Mouse (Mus musculus): ENCODE data around the gene Speer4d. TPM values are rescaled to one million over a fixed set of nuclear protein-coding genes. Genes with fewer than 3 reads are reported as not detected.
"Not testable (repeated sequence)": the region's sequence is repeated elsewhere in the genome, so short reads cannot be mapped to it uniquely, and the experiment has no call there.

Speer4d gene
- not detected in 2 replicates for polyA plus RNA-seq (2014; fragmentation: Nextera tagmentation; extraction: Ambion mirVana)

DNA sequence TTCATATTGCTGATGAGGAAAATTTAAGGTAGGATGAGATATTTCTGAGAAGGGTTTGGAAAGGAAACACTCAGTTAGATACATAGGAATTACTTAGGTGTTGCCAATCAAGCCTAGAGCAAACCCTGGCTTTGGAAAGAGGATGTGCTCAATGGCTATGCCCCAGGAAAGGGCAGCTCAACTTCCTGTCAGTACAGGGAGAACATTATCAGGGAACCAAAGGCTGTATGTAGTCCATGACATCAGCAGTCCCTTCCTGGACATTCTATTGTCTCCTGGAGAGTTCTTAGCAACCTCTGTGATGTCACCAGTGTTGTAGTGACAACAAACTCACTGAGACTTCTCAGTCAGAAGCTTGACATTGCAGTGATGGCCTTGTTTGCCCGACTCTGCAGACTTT, at the start of gene Speer4d:
Gene Speer4d, plus strand, starts transcription at position 301 of the 400 bp plus-strand sequence.
- not testable (repeated sequence) for DNase-seq (ENCODE audit: low spot score); H3K4me1 ChIP-seq (replicated peaks; ENCODE audit: control insufficient read depth, insufficient read depth, low read length); H3K36me3 ChIP-seq (ENCODE audit: control insufficient read depth, insufficient read depth, low read length); H3K27ac ChIP-seq (ENCODE audit: low read depth, low read length); H3K9ac ChIP-seq (ENCODE audit: low read depth, low read length); H3K27me3 ChIP-seq (replicated peaks; ENCODE audit: control insufficient read depth, insufficient read depth, low read length); H3K4me2 ChIP-seq; ATAC-seq (replicated peaks; ENCODE audit: low FRiP score); H3K4me3 ChIP-seq (ENCODE audit: low read depth, low read length); H3K9me3 ChIP-seq (ENCODE audit: control insufficient read depth, low read length)
- WGBS: 52% methylated on average over 1 of the region's 1 CpGs

DNA sequence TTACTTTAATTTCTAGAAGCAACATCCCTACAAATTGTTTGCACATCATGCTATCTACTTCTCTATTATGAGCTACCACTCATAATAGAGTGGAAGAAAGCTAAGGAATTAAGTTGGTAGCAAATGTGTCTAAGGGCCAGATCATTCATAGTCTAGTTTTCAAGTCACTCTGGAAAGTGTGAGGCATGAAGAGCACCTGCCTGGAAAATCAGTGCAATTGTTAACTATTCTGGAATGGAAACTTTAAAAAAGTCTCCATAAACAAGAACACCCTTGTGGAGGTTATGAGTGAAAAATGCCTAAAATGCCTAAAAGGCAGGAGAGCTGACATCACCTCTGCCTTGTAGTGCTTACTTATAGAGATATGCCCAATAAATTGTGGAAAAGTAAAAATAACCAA, 45.1 kb upstream of the Speer4d start:
- not testable (repeated sequence) for H3K4me3 ChIP-seq (ENCODE audit: low read depth, low read length); H3K9ac ChIP-seq (ENCODE audit: low read depth, low read length); H3K36me3 ChIP-seq (ENCODE audit: control insufficient read depth, insufficient read depth, low read length); H3K4me2 ChIP-seq; ATAC-seq (replicated peaks; ENCODE audit: low FRiP score); DNase-seq (ENCODE audit: low spot score); H3K4me1 ChIP-seq (replicated peaks; ENCODE audit: control insufficient read depth, insufficient read depth, low read length); H3K9me3 ChIP-seq (ENCODE audit: control insufficient read depth, low read length); H3K27me3 ChIP-seq (replicated peaks; ENCODE audit: control insufficient read depth, insufficient read depth, low read length); H3K27ac ChIP-seq (ENCODE audit: low read depth, low read length)

DNA sequence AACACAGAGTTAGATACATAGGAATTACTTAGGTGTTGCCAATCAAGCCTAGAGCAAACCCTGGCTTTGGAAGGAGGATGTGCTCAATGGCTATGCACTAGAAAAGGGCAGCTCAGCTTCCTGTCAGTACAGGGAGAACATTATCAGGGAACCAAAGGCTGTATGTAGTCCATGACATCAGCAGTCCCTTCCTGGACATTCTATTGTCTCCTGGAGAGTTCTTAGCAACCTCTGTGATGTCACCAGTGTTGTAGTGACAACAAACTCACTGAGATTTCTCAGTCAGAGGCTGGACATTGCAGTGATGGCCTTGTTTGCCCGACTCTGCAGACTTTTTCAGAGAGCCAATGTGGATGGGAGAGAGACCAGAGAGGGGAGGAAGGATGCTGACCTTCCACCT, 41.8 kb upstream of the Speer4d start, which contains the start of gene Gm21083:
Gene Gm21083, plus strand, starts transcription at position 301 of the 400 bp plus-strand sequence.
- DNase-seq (ENCODE audit: low spot score); H3K27me3 ChIP-seq (replicated peaks; ENCODE audit: control insufficient read depth, insufficient read depth, low read length); H3K36me3 ChIP-seq (ENCODE audit: control insufficient read depth, insufficient read depth, low read length); H3K4me3 ChIP-seq (ENCODE audit: low read depth, low read length); H3K4me2 ChIP-seq; H3K9ac ChIP-seq (ENCODE audit: low read depth, low read length); H3K9me3 ChIP-seq (ENCODE audit: control insufficient read depth, low read length); H3K4me1 ChIP-seq (replicated peaks; ENCODE audit: control insufficient read depth, insufficient read depth, low read length); H3K27ac ChIP-seq (ENCODE audit: low read depth, low read length); ATAC-seq (replicated peaks; ENCODE audit: low FRiP score): not testable (repeated sequence)
- WGBS: no CpG with 5 or more reads among the region's 1 CpGs

DNA sequence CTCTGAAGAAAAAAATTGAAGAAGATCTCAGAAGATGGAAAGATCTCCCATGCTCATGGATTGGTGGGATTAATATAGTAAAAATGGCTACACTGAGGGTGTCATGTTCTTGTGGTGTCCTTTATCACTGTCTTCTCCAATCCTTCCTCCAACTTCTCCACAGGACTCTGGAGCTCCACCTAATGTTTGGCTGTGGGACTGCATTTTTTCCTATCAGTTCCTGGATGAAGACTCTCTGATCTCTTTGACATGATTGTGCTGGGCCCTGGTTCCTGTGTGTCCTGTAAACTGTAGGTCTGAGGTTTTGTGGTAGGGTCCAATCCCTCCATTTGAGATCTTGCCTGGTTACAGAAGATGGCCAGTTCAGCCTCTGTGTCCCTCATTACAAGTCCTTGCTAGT, 32.5 kb upstream of the Speer4d start:
- DNase-seq (ENCODE audit: low spot score): peak; percentile 22

DNA sequence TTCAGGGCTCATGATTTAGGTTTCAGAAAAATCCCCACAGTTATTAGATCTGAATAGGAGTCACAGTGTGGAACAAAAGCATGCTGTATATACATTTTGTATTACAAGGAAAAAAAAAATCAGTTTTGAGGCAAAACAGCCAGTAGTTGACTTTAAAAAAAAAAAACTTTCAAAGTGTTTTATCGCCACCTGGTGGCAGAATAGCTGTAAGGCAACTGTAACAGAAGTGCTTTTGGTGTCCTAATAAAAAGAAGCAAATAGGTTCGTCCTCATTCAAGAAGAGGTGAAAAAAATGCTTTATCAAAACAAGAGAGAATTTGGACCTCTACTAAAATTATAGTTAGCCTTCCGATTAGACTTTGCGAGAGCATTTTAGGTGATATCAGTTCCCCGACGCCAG, 30.6 kb upstream of the Speer4d start:
- DNase-seq (ENCODE audit: low spot score): peak; percentile 8

More for the DNA sequence above, 32.5 kb upstream of the Speer4d start:
- not testable (repeated sequence) for H3K36me3 ChIP-seq (ENCODE audit: control insufficient read depth, insufficient read depth, low read length); ATAC-seq (replicated peaks; ENCODE audit: low FRiP score); H3K4me2 ChIP-seq; H3K4me3 ChIP-seq (ENCODE audit: low read depth, low read length); H3K4me1 ChIP-seq (replicated peaks; ENCODE audit: control insufficient read depth, insufficient read depth, low read length); H3K27me3 ChIP-seq (replicated peaks; ENCODE audit: control insufficient read depth, insufficient read depth, low read length); H3K27ac ChIP-seq (ENCODE audit: low read depth, low read length); H3K9ac ChIP-seq (ENCODE audit: low read depth, low read length); H3K9me3 ChIP-seq (ENCODE audit: control insufficient read depth, low read length)

DNA sequence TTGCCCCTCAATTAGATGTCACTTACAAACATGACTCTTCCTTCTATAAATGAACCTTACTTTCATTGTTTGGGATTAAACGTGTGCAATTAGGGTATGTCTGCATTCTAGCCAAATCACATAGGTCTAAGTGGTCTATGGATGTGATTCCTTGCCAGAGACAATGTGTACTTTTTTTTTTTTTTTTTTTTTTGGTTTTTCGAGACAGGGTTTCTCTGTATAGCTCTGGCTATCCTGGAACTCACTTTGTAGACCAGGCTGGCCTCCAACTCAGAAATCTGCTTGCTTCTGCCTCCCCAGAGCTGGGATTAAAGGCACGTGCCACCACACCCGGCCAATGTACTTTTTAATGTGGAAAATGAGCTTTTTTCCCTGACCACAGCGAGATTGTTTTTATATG, 28.2 kb upstream of the Speer4d start:
- H3K27ac ChIP-seq (ENCODE audit: low read depth, low read length); ATAC-seq (replicated peaks; ENCODE audit: low FRiP score): not testable (repeated sequence)
- WGBS: 47% methylated on average over 5 of the region's 5 CpGs

More for the DNA sequence above, 30.6 kb upstream of the Speer4d start:
- not testable (repeated sequence) for H3K27me3 ChIP-seq (replicated peaks; ENCODE audit: control insufficient read depth, insufficient read depth, low read length); H3K9me3 ChIP-seq (ENCODE audit: control insufficient read depth, low read length); ATAC-seq (replicated peaks; ENCODE audit: low FRiP score); H3K4me3 ChIP-seq (ENCODE audit: low read depth, low read length); H3K9ac ChIP-seq (ENCODE audit: low read depth, low read length); H3K36me3 ChIP-seq (ENCODE audit: control insufficient read depth, insufficient read depth, low read length); H3K4me1 ChIP-seq (replicated peaks; ENCODE audit: control insufficient read depth, insufficient read depth, low read length); H3K4me2 ChIP-seq; H3K27ac ChIP-seq (ENCODE audit: low read depth, low read length)
- WGBS: 26% methylated on average over 6 of the region's 6 CpGs

DNA sequence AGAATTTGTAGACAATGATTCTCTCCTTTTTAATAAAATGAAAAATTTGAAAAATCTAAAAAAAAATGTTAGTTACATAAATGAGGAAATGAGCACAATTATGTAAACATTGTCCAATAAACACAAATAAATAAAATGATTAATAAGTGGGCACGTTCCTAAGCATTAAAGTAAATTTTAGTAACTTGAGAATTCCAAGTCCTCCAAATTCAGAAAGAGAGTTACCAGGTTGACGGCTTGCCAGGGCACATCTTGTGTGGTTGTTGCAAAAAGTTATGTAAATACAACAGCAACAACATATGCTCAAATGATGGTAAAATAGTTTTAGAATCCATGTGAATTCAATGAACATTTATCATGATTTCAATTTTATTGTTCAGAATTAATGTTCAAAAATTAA, 27.3 kb upstream of the Speer4d start:
- not testable (repeated sequence) for H3K4me2 ChIP-seq; H3K4me3 ChIP-seq (ENCODE audit: low read depth, low read length); H3K9ac ChIP-seq (ENCODE audit: low read depth, low read length); DNase-seq (ENCODE audit: low spot score); H3K27ac ChIP-seq (ENCODE audit: low read depth, low read length); H3K36me3 ChIP-seq (ENCODE audit: control insufficient read depth, insufficient read depth, low read length); H3K27me3 ChIP-seq (replicated peaks; ENCODE audit: control insufficient read depth, insufficient read depth, low read length); H3K4me1 ChIP-seq (replicated peaks; ENCODE audit: control insufficient read depth, insufficient read depth, low read length); H3K9me3 ChIP-seq (ENCODE audit: control insufficient read depth, low read length)
- ATAC-seq (replicated peaks; ENCODE audit: low FRiP score): peak; percentile 56
- 72% methylated on average over 2 of the region's 2 CpGs for WGBS

More for the DNA sequence above, 28.2 kb upstream of the Speer4d start:
- not testable (repeated sequence) for H3K9ac ChIP-seq (ENCODE audit: low read depth, low read length); H3K4me1 ChIP-seq (replicated peaks; ENCODE audit: control insufficient read depth, insufficient read depth, low read length); DNase-seq (ENCODE audit: low spot score); H3K4me3 ChIP-seq (ENCODE audit: low read depth, low read length); H3K27me3 ChIP-seq (replicated peaks; ENCODE audit: control insufficient read depth, insufficient read depth, low read length); H3K9me3 ChIP-seq (ENCODE audit: control insufficient read depth, low read length); H3K4me2 ChIP-seq; H3K36me3 ChIP-seq (ENCODE audit: control insufficient read depth, insufficient read depth, low read length)

DNA sequence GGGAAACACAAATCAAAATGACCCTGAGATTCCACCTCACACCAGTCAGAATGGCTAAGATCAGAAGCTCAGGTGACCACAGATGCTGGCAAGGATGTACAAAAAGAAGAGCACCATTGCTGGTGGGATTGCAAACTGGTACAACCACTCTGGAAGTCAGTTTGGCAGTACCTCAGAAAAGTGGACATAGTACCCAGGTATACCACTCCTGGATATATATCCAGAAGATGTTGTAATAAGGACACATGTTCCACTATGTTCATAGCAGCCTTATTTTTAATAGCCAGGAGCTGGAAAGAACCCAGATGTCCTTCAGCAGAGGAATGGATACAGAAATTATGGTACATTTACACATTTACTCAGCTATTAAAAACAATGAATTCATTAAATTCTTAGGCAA, 20.0 kb upstream of the Speer4d start:
- H3K9ac ChIP-seq (ENCODE audit: low read depth, low read length); H3K27me3 ChIP-seq (replicated peaks; ENCODE audit: control insufficient read depth, insufficient read depth, low read length); H3K4me3 ChIP-seq (ENCODE audit: low read depth, low read length); ATAC-seq (replicated peaks; ENCODE audit: low FRiP score); H3K36me3 ChIP-seq (ENCODE audit: control insufficient read depth, insufficient read depth, low read length); H3K4me1 ChIP-seq (replicated peaks; ENCODE audit: control insufficient read depth, insufficient read depth, low read length); DNase-seq (ENCODE audit: low spot score); H3K4me2 ChIP-seq; H3K27ac ChIP-seq (ENCODE audit: low read depth, low read length): not testable (repeated sequence)
- H3K9me3 ChIP-seq (ENCODE audit: control insufficient read depth, low read length): peaks cover 12% of the 10 kb centered on the region; the same call in 1 of the 2 replicates

DNA sequence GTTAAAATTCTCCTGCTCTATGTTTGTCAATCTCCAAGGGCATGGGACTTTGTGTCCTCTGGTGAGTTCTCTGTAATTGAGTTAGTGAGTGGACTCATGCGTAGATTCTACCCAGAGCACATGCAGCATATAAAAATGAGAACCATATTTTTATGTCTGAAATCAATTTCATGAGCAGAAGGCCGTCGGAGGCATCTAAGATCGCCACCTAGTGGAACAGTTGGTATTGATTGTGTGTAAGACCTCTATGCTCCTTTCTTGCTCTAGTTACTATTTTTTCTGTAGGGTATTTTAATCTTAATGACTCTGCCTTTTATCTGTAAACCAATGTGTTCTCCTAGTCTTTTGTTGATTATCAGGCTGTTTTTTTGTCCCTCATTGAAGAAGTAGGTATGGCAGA, 18.5 kb upstream of the Speer4d start:
- ATAC-seq (replicated peaks; ENCODE audit: low FRiP score); H3K9ac ChIP-seq (ENCODE audit: low read depth, low read length); H3K4me3 ChIP-seq (ENCODE audit: low read depth, low read length); DNase-seq (ENCODE audit: low spot score); H3K36me3 ChIP-seq (ENCODE audit: control insufficient read depth, insufficient read depth, low read length); H3K27ac ChIP-seq (ENCODE audit: low read depth, low read length); H3K27me3 ChIP-seq (replicated peaks; ENCODE audit: control insufficient read depth, insufficient read depth, low read length); H3K4me1 ChIP-seq (replicated peaks; ENCODE audit: control insufficient read depth, insufficient read depth, low read length); H3K4me2 ChIP-seq: not testable (repeated sequence)
- WGBS: 41% methylated on average over 4 of the region's 4 CpGs
- H3K9me3 ChIP-seq (ENCODE audit: control insufficient read depth, low read length): peaks cover 10% of the 10 kb centered on the region; the same call in 1 of the 2 replicates
